Mouse (Mus musculus) neural tube, embryonic 13.5 days (tissue): ENCODE measurements around the gene Celf2. TPM values are rescaled to one million over a fixed set of nuclear protein-coding genes. Genes with fewer than 3 reads are reported as not detected.

Source experiments
- ATAC-seq: fragments of 200-750 bp; cut with Nextera tagmentation; 2 replicates; pipeline ENCODE4 v1.8.0; 2017; ENCODE audit warnings: low read depth, mild to moderate bottlenecking, moderate TSS enrichment, moderate library complexity
- H3K27ac ChIP-seq: fragments of 300-500 bp; sonication (generic); replicated peaks from 2 replicates; pipeline ENCODE4 v1.5.1; 2015; ENCODE audit warnings: moderate library complexity, mild to moderate bottlenecking, inconsistent platforms
- H3K27me3 ChIP-seq: fragments of 300-500 bp; sonication (generic); 2 replicates; pipeline ENCODE4 v1.6.1; 2015; ENCODE audit warnings: mild to moderate bottlenecking, inconsistent platforms
- H3K36me3 ChIP-seq: fragments of 300-500 bp; sonication (generic); 2 replicates; pipeline ENCODE4 v1.6.1; 2015; ENCODE audit warnings: mild to moderate bottlenecking, inconsistent platforms
- H3K4me1 ChIP-seq: fragments of 300-500 bp; sonication (generic); replicated peaks from 2 replicates; pipeline ENCODE4 v1.6.1; 2015; ENCODE audit warnings: inconsistent platforms
- H3K4me2 ChIP-seq: fragments of 300-500 bp; sonication (generic); 2 replicates; pipeline ENCODE4 v1.6.1; 2015; ENCODE audit warnings: inconsistent platforms, mild to moderate bottlenecking, moderate library complexity
- H3K4me3 ChIP-seq: fragments of 300-500 bp; sonication (generic); 2 replicates; pipeline ENCODE4 v1.5.1; 2015; ENCODE audit warnings: mild to moderate bottlenecking, inconsistent platforms
- H3K9ac ChIP-seq: fragments of 300-500 bp; sonication (generic); 2 replicates; pipeline ENCODE4 v1.6.1; 2015; ENCODE audit warnings: moderate library complexity, mild to moderate bottlenecking, inconsistent platforms
- H3K9me3 ChIP-seq: fragments of 300-500 bp; sonication (generic); 2 replicates; pipeline ENCODE4 v1.6.1; 2016; ENCODE audit warnings: inconsistent platforms
- WGBS: fragments of 180-500 bp; shearing (Covaris S2); methylation state at CpG from one replicate; pipeline ENCODE4 v1.1.7; 2015; 5-methylcytosine and 5-hydroxymethylcytosine counted together
- polyA plus RNA-seq: library from polyadenylated mRNA; unstranded; fragments of >200 nt; fragmentation: Nextera tagmentation; extraction: Ambion mirVana; gene quantifications from 2 replicates; pipeline ENCODE4 v1.2.1, GENCODE M21; 2015

Celf2 gene
- polyA plus RNA-seq, 1 experiment from 2014 or later = 111 TPM

- H3K9ac ChIP-seq = no peak overlapping the region
- no peaks in the 10 kb centered on the region for H3K27me3 ChIP-seq
- H3K27ac ChIP-seq = no peak overlapping the region
- no peak overlapping the region for H3K4me3 ChIP-seq
- no peaks in the 10 kb centered on the region for H3K36me3 ChIP-seq
- peaks cover 6% of the 10 kb centered on the region for H3K4me1 ChIP-seq
- H3K9me3 ChIP-seq = no peaks in the 10 kb centered on the region
- H3K4me2 ChIP-seq = no peak overlapping the region
- WGBS = 49% methylated on average over 3 of the region's 3 CpGs
- ATAC-seq = no peak
Observed at GRCm38 (mm10) chr2:7022184-7022583, 487.2 kb downstream of the Celf2 start.

- no peaks in the 10 kb centered on the region for H3K27me3 ChIP-seq
- no peak overlapping the region for H3K4me3 ChIP-seq
- peak; percentile 53; the same call in 1 of the 2 replicates for ATAC-seq
- no peaks in the 10 kb centered on the region for H3K36me3 ChIP-seq
- WGBS = 73% methylated on average over 6 of the region's 6 CpGs
- H3K27ac ChIP-seq = no peak overlapping the region
- peaks cover 15% of the 10 kb centered on the region for H3K4me1 ChIP-seq
- H3K4me2 ChIP-seq = no peak overlapping the region
- no peak overlapping the region for H3K9ac ChIP-seq
- H3K9me3 ChIP-seq = no peaks in the 10 kb centered on the region
Observed at GRCm38 (mm10) chr2:7017384-7018113, 491.8 kb downstream of the Celf2 start.

- Histone ChIP-seq H3K9me3 (no peaks in the 10 kb centered on the region), H3K4me1 (peaks cover 11% of the 10 kb centered on the region), H3K36me3 (no peaks in the 10 kb centered on the region), H3K4me2 (no peak overlapping the region), H3K4me3 (no peak overlapping the region), H3K27me3 (no peaks in the 10 kb centered on the region), H3K27ac (no peak overlapping the region), H3K9ac (no peak overlapping the region)
- WGBS = 87% methylated on average over 5 of the region's 5 CpGs
- ATAC-seq = no peak
Observed at GRCm38 (mm10) chr2:7013126-7013525, 496.2 kb downstream of the Celf2 start.

GRCm38 (mm10) chr2:7006816-7007215, 502.5 kb downstream of the Celf2 start:
- no peaks in the 10 kb centered on the region for H3K9me3 ChIP-seq
- no peak overlapping the region for H3K4me3 ChIP-seq
- H3K27me3 ChIP-seq = no peaks in the 10 kb centered on the region
- 91% methylated on average over 3 of the region's 3 CpGs for WGBS
- no peak overlapping the region for H3K27ac ChIP-seq
- no peak for ATAC-seq
- no peak overlapping the region for H3K4me2 ChIP-seq
- no peaks in the 10 kb centered on the region for H3K36me3 ChIP-seq
- peaks cover 4% of the 10 kb centered on the region for H3K4me1 ChIP-seq
- no peak overlapping the region for H3K9ac ChIP-seq

GRCm38 (mm10) chr2:7001967-7002366, 507.4 kb downstream of the Celf2 start:
- no peak for ATAC-seq
- Histone ChIP-seq H3K27ac (no peak overlapping the region), H3K36me3 (no peaks in the 10 kb centered on the region), H3K9ac (no peak overlapping the region), H3K4me3 (no peak overlapping the region), H3K4me2 (no peak overlapping the region), H3K27me3 (no peaks in the 10 kb centered on the region), H3K9me3 (no peaks in the 10 kb centered on the region), H3K4me1 (peaks cover 6% of the 10 kb centered on the region)
- 56% methylated on average over 2 of the region's 2 CpGs for WGBS

GRCm38 (mm10) chr2:6991010-6991421, 518.3 kb downstream of the Celf2 start:
- no peak for ATAC-seq
- Histone ChIP-seq H3K36me3 (no peaks in the 10 kb centered on the region), H3K27me3 (no peaks in the 10 kb centered on the region), H3K9me3 (no peaks in the 10 kb centered on the region), H3K4me2 (no peak overlapping the region), H3K9ac (no peak overlapping the region), H3K4me3 (no peak overlapping the region), H3K4me1 (no peaks in the 10 kb centered on the region), H3K27ac (no peak overlapping the region)
- 79% methylated on average over 5 of the region's 5 CpGs for WGBS

- Histone ChIP-seq H3K36me3 (no peaks in the 10 kb centered on the region), H3K9ac (no peak overlapping the region), H3K4me1 (no peaks in the 10 kb centered on the region), H3K4me3 (no peak overlapping the region), H3K9me3 (no peaks in the 10 kb centered on the region), H3K4me2 (no peak overlapping the region), H3K27ac (no peak overlapping the region), H3K27me3 (no peaks in the 10 kb centered on the region)
- 15% methylated on average over 4 of the region's 4 CpGs for WGBS
- ATAC-seq = no peak
Observed at GRCm38 (mm10) chr2:6985706-6986105, 523.7 kb downstream of the Celf2 start.

- Histone ChIP-seq H3K27ac (no peak overlapping the region), H3K4me2 (no peak overlapping the region), H3K36me3 (no peaks in the 10 kb centered on the region), H3K9ac (no peak overlapping the region), H3K27me3 (no peaks in the 10 kb centered on the region), H3K4me3 (no peak overlapping the region), H3K9me3 (no peaks in the 10 kb centered on the region), H3K4me1 (no peaks in the 10 kb centered on the region)
- no peak for ATAC-seq
- 56% methylated on average over 6 of the region's 6 CpGs for WGBS
Observed at GRCm38 (mm10) chr2:6983902-6984301, 525.5 kb downstream of the Celf2 start.

- H3K9me3 ChIP-seq = no peaks in the 10 kb centered on the region
- H3K4me2 ChIP-seq = no peak overlapping the region
- no peak overlapping the region for H3K4me3 ChIP-seq
- no peaks in the 10 kb centered on the region for H3K36me3 ChIP-seq
- no peak for ATAC-seq
- H3K27ac ChIP-seq = no peak overlapping the region
- H3K9ac ChIP-seq = no peak overlapping the region
- H3K4me1 ChIP-seq = no peaks in the 10 kb centered on the region
- WGBS = 92% methylated on average over 2 of the region's 2 CpGs
- no peaks in the 10 kb centered on the region for H3K27me3 ChIP-seq
Observed at GRCm38 (mm10) chr2:6976300-6976699, 533.1 kb downstream of the Celf2 start.

GRCm38 (mm10) chr2:6969228-6969627, 540.1 kb downstream of the Celf2 start:
- H3K36me3 ChIP-seq = no peaks in the 10 kb centered on the region
- no peaks in the 10 kb centered on the region for H3K9me3 ChIP-seq
- no peak overlapping the region for H3K4me3 ChIP-seq
- no peak overlapping the region for H3K9ac ChIP-seq
- H3K27me3 ChIP-seq = no peaks in the 10 kb centered on the region
- H3K4me1 ChIP-seq = no peaks in the 10 kb centered on the region
- no peak for ATAC-seq
- H3K4me2 ChIP-seq = no peak overlapping the region
- no peak overlapping the region for H3K27ac ChIP-seq
- WGBS = 85% methylated on average over 6 of the region's 6 CpGs

- Histone ChIP-seq H3K9ac (no peak overlapping the region), H3K9me3 (no peaks in the 10 kb centered on the region), H3K27me3 (no peaks in the 10 kb centered on the region), H3K4me2 (no peak overlapping the region), H3K4me1 (no peaks in the 10 kb centered on the region), H3K27ac (no peak overlapping the region), H3K4me3 (no peak overlapping the region), H3K36me3 (no peaks in the 10 kb centered on the region)
- ATAC-seq = no peak
Observed at GRCm38 (mm10) chr2:6965243-6965642, 544.1 kb downstream of the Celf2 start.

- no peak overlapping the region for H3K9ac ChIP-seq
- H3K27ac ChIP-seq = no peak overlapping the region
- H3K27me3 ChIP-seq = no peaks in the 10 kb centered on the region
- no peak overlapping the region for H3K4me3 ChIP-seq
- H3K4me1 ChIP-seq = no peaks in the 10 kb centered on the region
- H3K36me3 ChIP-seq = no peaks in the 10 kb centered on the region
- no peaks in the 10 kb centered on the region for H3K9me3 ChIP-seq
- 72% methylated on average over 4 of the region's 4 CpGs for WGBS
- H3K4me2 ChIP-seq = no peak overlapping the region
- no peak for ATAC-seq
Observed at GRCm38 (mm10) chr2:6950702-6951101, 558.7 kb downstream of the Celf2 start.
